Mouse (Mus musculus): ENCODE measurements at regions not wholly inside any gene's neighbourhood (a gene's known extent, or its start where the extent isn't known, plus 50 kb on each side); places are given as distances from the start of the nearest gene placed in this dataset.

GRCm38 (mm10) chr10:66616280-66616679 is 479.6 kb upstream of the Jmjd1c start:
- TF ChIP-seq POLR2A (IDR thresholded peaks at IDR 0.05; ENCODE audit: insufficient read depth, low read depth, low read length) (no peak), CTCF (IDR thresholded peaks at IDR 0.05; ENCODE audit: insufficient read depth, low read depth, low read length) (no peak)
